Mouse (Mus musculus) embryonic facial prominence, embryonic 14.5 days (tissue): Measurements from ENCODE around the gene 4930562C15Rik. TPM values are rescaled to one million over a fixed set of nuclear protein-coding genes. Genes with fewer than 3 reads are reported as not detected.
A peak's percentile ranks its signal among the peaks of the same experiment; 100 is the strongest.

Experiments
- ATAC-seq: fragments of 200-750 bp; cut with Nextera tagmentation; 2 replicates; pipeline ENCODE4 v1.8.0; 2017; ENCODE audit warnings: low read depth, moderate number of reproducible peaks, moderate TSS enrichment
- DNase-seq: peaks from one replicate; pipeline ENCODE4 v3.0.0-alpha.2; 2015; ENCODE audit warnings: low spot score
- H3K27ac ChIP-seq: fragments of 300-500 bp; sonication (generic); replicated peaks from 2 replicates; pipeline ENCODE4 v1.5.1; 2014; ENCODE audit warnings: low read depth, mild to moderate bottlenecking, low read length, moderate library complexity
- H3K27me3 ChIP-seq: fragments of 300-500 bp; sonication (generic); replicated peaks from 2 replicates; pipeline ENCODE4 v1.6.1; 2014; ENCODE audit warnings: low read length; ENCODE audit not compliant: control insufficient read depth, insufficient read depth
- H3K36me3 ChIP-seq: fragments of 300-500 bp; sonication (generic); 2 replicates; pipeline ENCODE4 v1.6.1; 2014; ENCODE audit warnings: low read length, mixed read lengths; ENCODE audit not compliant: control insufficient read depth, insufficient read depth
- H3K4me1 ChIP-seq: fragments of 300-500 bp; sonication (generic); 2 replicates; pipeline ENCODE4 v1.6.1; 2014; ENCODE audit warnings: antibody characterized with exemption, low read length; ENCODE audit not compliant: control insufficient read depth, insufficient read depth
- H3K4me2 ChIP-seq: fragments of 300-500 bp; sonication (generic); 2 replicates; pipeline ENCODE4 v1.6.1; 2014; ENCODE audit warnings: low read depth, mild to moderate bottlenecking, low read length, moderate library complexity, mixed read lengths
- H3K4me3 ChIP-seq: fragments of 300-500 bp; sonication (generic); 2 replicates; pipeline ENCODE4 v1.5.1; 2014; ENCODE audit warnings: low read depth, mild to moderate bottlenecking, low read length
- H3K9ac ChIP-seq: fragments of 300-500 bp; sonication (generic); 2 replicates; pipeline ENCODE4 v1.6.1; 2014; ENCODE audit warnings: low read depth, mild to moderate bottlenecking, low read length, moderate library complexity, mixed read lengths
- H3K9me3 ChIP-seq: fragments of 300-500 bp; sonication (generic); 2 replicates; pipeline ENCODE4 v1.6.1; 2016; ENCODE audit warnings: low read length; ENCODE audit not compliant: control insufficient read depth
- WGBS: fragments of 180-500 bp; shearing (Covaris S2); extraction: QIAGEN DNeasy Blood & Tissue Kit; methylation state at CpG from one replicate; pipeline ENCODE4 v1.1.7; 2014; 5-methylcytosine and 5-hydroxymethylcytosine counted together
- polyA plus RNA-seq: library from polyadenylated mRNA; unstranded; fragments of >200 nt; fragmentation: Nextera tagmentation; extraction: Ambion mirVana; gene quantifications from 2 replicates; pipeline ENCODE4 v1.2.1, GENCODE M21; 2014

The 4930562C15Rik gene
- polyA plus RNA-seq, 1 experiment from 2014 or later: 0.33 TPM

DNA sequence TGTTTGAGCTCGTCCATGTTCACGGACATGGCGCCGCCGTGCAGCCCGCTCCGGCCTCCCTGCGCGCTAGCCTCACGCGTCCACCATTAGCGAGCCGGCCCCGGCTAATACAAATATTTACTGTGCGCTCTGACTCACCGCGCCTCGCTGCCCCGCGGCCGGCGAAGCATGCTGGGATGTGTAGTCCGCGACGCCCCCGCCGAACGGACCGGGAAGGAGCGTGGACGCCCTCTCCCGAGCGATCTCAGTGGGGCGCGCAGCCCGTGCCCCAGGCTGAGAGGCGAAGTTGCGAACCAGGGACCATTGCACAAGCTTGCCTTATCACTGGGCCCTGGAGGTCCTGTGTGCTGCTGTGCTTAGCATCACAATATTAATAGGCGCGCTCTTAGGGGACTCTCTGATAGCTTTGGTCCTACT, 44.5 kb downstream of the 4930562C15Rik start:
- no peaks in the 10 kb centered on the region for H3K27me3 ChIP-seq
- peak overlapping the region; percentile 86 for H3K4me3 ChIP-seq
- under 1% methylated on average over 26 of the region's 40 CpGs for WGBS
- peak overlapping the region; percentile 76 for H3K4me2 ChIP-seq
- peaks cover 20% of the 10 kb centered on the region; the same call in 1 of the 2 replicates for H3K4me1 ChIP-seq
- H3K36me3 ChIP-seq: peaks cover 14% of the 10 kb centered on the region
- peak overlapping the region; percentile 92 for H3K9ac ChIP-seq
- no peaks in the 10 kb centered on the region for H3K9me3 ChIP-seq
- DNase-seq (peak; percentile 94), ATAC-seq (peak; percentile 76)
- peak overlapping the region; percentile 100 for H3K27ac ChIP-seq

DNA sequence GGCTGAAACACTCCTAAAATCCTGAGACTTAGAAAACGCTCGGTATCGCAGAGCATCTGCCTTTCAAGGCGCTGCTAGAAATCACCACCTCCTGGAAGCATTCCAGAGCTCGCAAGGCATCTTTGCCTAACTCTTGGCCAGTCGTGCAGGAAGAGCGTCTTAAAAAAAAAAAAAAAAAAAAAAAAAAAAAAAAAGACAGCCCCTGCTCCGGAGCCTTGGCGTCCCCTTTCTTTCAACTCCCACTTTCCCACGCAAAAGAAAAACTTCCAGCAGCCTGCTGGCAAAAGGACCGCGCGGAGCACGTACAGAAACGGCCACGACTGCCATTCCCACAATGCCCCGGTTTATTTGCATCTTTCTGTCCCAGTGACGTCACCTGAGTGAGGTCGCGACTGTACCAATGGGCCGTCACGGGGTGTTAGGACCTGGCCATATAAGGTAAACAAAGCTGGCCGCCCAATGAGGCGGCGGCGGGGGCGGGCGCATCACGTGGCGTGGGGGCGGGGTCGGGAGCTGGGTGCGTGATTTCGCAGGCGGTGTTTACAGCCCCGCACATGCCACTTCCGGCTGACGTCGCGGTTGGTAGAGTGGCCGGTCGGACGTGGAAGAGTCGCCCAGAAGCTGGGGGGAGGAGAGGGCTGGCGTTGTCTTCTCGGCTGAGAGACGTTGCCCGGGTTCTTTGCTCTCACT, 45.1 kb downstream of the 4930562C15Rik start, which contains the start of gene Ubald1:
Gene Ubald1, minus strand, starts transcription at position 180 of the 690 bp plus-strand sequence.
- no peaks in the 10 kb centered on the region for H3K9me3 ChIP-seq
- peak within 1 kb of the TSS; percentile 86 for H3K4me3 ChIP-seq
- ATAC-seq (peak; percentile 88), DNase-seq (peak; percentile 100)
- no peaks in the 10 kb centered on the region for H3K27me3 ChIP-seq
- peaks cover 22% of the 10 kb centered on the region for H3K4me1 ChIP-seq
- under 1% methylated on average over 48 of the region's 48 CpGs for WGBS
- H3K9ac ChIP-seq: peak within 1 kb of the TSS; percentile 92
- peak within 1 kb of the TSS; percentile 100 for H3K27ac ChIP-seq
- H3K36me3 ChIP-seq: peaks cover 9% of the 10 kb centered on the region
- peak within 1 kb of the TSS; percentile 76 for H3K4me2 ChIP-seq

DNA sequence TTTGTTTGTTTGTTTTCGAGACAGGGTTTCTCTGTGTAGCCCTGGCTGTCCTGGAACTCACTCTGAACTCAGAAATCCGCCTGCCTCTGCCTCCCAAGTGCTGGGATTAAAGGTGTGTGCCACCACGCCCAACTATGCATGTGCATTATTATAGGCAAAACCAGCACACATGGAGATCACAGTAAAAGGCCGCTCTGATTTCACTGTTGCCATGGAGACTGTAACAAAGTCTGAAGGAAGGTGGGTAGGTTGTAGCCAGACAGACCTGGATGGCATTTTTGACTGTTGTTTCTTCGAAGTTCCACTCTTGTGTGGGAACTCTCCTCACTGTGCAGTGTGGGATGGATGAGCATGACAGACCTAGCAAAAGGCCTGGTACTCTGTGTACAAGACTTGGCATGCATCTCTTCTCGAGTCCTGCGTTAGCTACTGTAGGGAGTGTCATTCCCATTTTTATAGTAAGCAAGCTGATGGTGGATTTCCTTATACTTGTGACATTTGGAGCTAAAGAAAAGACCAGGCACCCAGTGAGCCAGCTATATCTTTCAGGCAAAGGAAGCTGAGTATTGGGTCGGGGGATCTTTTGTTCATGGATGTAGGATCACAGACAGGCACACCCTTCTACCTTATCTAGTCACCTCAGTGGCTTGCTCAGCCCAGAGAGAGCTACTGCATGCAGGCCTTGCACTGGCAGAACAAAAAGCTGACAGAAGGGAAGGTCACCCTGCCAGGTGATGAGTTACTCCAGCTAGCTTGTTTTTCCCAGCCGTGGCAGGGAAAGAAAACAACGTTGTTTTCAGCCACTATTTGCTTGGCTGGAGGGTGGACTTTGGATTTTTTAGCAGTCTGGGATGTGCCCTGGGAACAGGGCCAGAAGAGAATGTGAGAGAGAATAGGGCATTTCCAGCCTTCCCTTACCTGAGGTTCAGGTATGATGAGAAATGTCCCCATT, 46.5 kb downstream of the 4930562C15Rik start:
- ATAC-seq (no peak), DNase-seq (no peak)
- Histone ChIP-seq H3K9me3 (no peaks in the 10 kb centered on the region), H3K9ac (peak overlapping the region; percentile 86), H3K4me3 (peak overlapping the region; percentile 86), H3K4me1 (peaks cover 24% of the 10 kb centered on the region), H3K36me3 (no peaks in the 10 kb centered on the region), H3K27me3 (no peaks in the 10 kb centered on the region), H3K4me2 (peak overlapping the region; percentile 68), H3K27ac (peak overlapping the region; percentile 100)
- WGBS: 75% methylated on average over 10 of the region's 10 CpGs

DNA sequence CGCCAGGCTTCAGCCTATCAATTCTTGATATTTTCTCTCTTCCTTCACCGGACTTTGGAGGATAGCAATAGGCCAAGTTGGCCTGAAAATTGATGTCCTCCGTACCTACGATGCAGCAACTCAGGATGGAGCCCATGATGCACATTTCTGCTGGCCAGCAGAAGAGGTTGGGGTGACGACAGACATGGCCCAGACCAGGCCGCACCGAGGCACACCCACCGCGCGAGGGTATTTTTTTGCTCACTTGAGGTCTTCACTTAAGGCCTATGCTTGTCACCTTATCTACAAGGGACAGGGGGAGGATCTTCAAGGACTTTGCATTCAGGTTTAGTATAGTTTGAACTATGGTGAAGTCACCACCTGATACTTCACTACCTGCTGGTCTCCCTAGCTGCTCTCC, 49.7 kb downstream of the 4930562C15Rik start:
- H3K4me1 ChIP-seq: peaks cover 20% of the 10 kb centered on the region
- no peaks in the 10 kb centered on the region for H3K9me3 ChIP-seq
- WGBS: 92% methylated on average over 10 of the region's 10 CpGs
- no peak overlapping the region for H3K27ac ChIP-seq
- peak overlapping the region; percentile 69; the same call in 1 of the 2 replicates for H3K4me2 ChIP-seq
- H3K9ac ChIP-seq: no peak overlapping the region
- no peak for ATAC-seq
- H3K4me3 ChIP-seq: peak overlapping the region; percentile 85; the same call in 1 of the 2 replicates
- no peak for DNase-seq
- H3K36me3 ChIP-seq: no peaks in the 10 kb centered on the region
- H3K27me3 ChIP-seq: no peaks in the 10 kb centered on the region

DNA sequence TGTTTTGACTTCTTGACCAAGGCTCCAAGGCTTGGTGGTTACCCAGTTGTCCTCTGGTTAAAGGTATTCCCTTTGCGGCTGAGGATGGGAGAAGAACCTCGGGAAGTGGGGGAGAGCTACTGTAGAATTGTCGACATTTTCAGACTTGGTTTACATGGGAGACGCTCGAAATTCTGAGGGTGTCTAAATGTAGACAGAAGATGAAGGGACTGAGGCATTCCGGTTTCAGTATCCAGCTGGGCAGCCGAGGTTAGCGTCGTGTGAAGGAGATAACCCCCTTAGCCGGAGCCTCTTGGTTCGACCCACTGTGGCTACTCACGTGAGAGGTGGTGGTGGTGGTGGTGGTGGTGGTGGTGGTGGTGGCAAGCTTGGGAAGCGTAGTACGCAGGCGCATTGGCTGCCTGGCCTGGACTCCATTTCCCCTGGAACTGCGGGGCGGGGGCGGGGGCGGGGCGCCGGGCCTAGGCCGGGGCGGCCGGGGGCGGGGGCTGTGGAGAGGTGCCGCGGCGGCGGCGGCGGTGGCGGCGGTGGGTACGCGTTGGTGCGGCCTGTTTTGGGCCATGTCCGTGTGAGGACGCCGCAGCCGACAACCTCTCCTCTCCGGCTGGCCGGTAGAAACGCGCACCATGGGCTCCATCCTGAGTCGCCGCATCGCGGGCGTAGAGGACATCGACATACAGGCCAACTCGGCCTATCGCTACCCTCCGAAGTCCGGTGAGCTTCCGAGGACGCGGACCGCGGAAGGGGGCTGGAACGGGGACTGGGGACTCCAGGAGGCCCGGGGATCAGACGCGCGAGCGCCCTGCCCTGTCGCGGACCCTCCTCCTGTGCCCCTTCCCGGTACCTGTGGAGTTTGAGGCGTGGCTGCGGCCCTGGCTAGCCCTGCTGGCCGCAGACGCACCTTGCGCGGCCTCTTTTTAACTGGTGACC, 50.8 kb downstream of the 4930562C15Rik start, which contains the start of gene Mgrn1:
Gene Mgrn1, plus strand, starts transcription at position 490 of the 930 bp plus-strand sequence.
- Histone ChIP-seq H3K9ac (peak within 1 kb of the TSS; percentile 93), H3K27ac (peak within 1 kb of the TSS; percentile 87)
- under 1% methylated on average over 31 of the region's 74 CpGs for WGBS

DNA sequence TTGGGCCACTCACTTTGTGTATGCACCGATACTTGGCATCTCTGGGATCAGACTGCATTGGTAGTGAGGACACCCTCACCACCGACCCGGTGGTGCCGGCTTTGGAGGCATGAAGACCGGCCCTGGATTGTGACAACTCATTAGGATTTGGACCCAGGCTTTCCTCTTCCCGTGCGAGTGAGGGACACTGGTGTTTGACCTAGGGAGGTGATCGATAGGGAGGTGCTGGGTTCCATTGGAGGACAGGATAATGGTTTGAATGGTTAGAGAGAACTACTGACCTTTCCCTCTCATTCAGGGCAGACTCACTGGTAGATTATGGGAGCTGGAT, 51.4 kb downstream of the 4930562C15Rik start:
- H3K9ac ChIP-seq: peak overlapping the region; percentile 93
- DNase-seq (no peak), ATAC-seq (no peak)
- peak overlapping the region; percentile 85 for H3K4me3 ChIP-seq
- H3K4me2 ChIP-seq: peak overlapping the region; percentile 69
- peaks cover 16% of the 10 kb centered on the region for H3K4me1 ChIP-seq
- no peaks in the 10 kb centered on the region for H3K9me3 ChIP-seq
- H3K27me3 ChIP-seq: no peaks in the 10 kb centered on the region
- WGBS: 0% methylated on average over 8 of the region's 8 CpGs
- H3K27ac ChIP-seq: peak overlapping the region; percentile 87
- H3K36me3 ChIP-seq: no peaks in the 10 kb centered on the region

More for the DNA sequence above, 50.8 kb downstream of the 4930562C15Rik start, which contains the start of gene Mgrn1:
- peak; percentile 88 for ATAC-seq
- Histone ChIP-seq H3K36me3 (no peaks in the 10 kb centered on the region), H3K4me3 (peak within 1 kb of the TSS; percentile 85), H3K4me1 (peaks cover 21% of the 10 kb centered on the region), H3K27me3 (no peaks in the 10 kb centered on the region), H3K9me3 (no peaks in the 10 kb centered on the region), H3K4me2 (peak within 1 kb of the TSS; percentile 69)
- DNase-seq: peak; percentile 96

DNA sequence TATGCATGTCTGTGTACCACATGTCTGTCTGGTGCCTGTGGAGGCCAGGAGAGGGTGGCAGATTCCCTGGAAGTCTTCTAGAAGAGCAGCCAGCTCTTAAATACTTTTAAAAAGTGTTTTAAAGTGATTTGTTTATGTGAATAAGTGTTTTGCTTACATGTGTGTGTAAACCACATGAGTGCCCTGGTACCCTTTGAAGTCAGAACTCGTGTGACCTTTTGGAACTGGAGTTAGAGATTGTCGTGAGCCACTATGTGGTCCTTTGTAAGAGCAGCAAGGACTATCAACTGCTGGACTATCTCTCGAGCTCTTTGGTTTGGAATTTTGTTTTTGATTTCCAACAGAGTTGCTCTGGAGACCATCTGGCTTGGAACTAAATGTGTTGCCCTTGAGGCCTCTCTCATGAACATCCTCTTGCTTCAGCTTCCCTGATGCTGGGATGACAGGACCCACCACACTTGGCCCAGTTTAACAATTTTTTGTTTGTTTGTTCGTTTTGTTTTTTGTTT, 55.0 kb downstream of the 4930562C15Rik start:
- 66% methylated on average over 4 of the region's 4 CpGs for WGBS
- Histone ChIP-seq H3K27ac (no peak overlapping the region), H3K4me2 (no peak overlapping the region), H3K9ac (no peak overlapping the region), H3K27me3 (no peaks in the 10 kb centered on the region), H3K4me1 (peaks cover 14% of the 10 kb centered on the region), H3K9me3 (no peaks in the 10 kb centered on the region), H3K36me3 (peaks cover 9% of the 10 kb centered on the region; the same call in 1 of the 2 replicates), H3K4me3 (no peak overlapping the region)
- DNase-seq (no peak), ATAC-seq (no peak)
